Mouse (Mus musculus): ENCODE data around the gene Ang.

Gene Ang

GRCm38 (mm10) chr14:51088166-51088969 is 2.6 kb upstream of the Ang start:
- peak; percentile 78 to 81 for DNase-seq (ENCODE audit: low spot score in 2 of 2)

GRCm38 (mm10) chr14:51088970-51089673 is 1.8 kb upstream of the Ang start:
- DNase-seq (ENCODE audit: low spot score in 2 of 2) = peak; percentile 95

- no peak for DNase-seq (ENCODE audit: low spot score in 2 of 2)
Observed at GRCm38 (mm10) chr14:51089674-51090076, 1.3 kb upstream of the Ang start.

- DNase-seq (ENCODE audit: low spot score in 2 of 2) = peak; percentile 73 to 79
Observed at GRCm38 (mm10) chr14:51090077-51090781, 721 bp upstream of the Ang start.

DNA sequence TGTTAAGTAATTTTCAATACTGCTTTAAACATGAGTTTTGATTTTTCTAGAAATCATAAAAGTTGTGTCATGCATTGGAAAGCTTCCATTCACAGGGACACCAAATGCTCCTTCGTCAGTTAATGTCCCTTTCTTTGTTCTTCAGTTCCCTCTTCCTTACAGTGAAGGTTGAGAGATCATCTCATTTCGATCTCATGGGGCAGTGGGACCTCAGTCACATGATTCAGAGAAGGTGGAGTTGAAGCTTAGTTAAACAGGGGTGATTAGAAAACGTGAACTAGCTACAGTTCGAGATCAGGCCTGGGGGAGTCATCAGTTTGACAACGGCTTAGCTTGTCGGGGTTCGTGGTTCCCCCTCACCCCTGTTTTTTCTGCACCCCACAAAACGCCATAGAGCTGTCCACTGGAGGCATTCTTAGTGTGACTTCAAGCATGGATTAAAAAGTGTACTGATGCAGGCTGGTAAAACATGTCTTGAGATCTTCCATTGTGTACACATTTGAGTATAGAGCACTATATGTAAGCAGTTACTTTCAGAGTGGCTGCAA is 1.2 kb downstream of the Ang start:
- DNase-seq (ENCODE audit: low spot score in 2 of 2) = no peak

GRCm38 (mm10) chr14:51093496-51093895 is 2.5 kb downstream of the Ang start:
- peak in 1 of 2 experiments; percentile 22 for DNase-seq (ENCODE audit: low spot score in 2 of 2)

- peak in 1 of 2 experiments; percentile 47 for DNase-seq (ENCODE audit: low spot score in 2 of 2)
Observed at GRCm38 (mm10) chr14:51094096-51094875, 3.3 kb downstream of the Ang start.

- DNase-seq (ENCODE audit: low spot score in 2 of 2) = no peak
Observed at GRCm38 (mm10) chr14:51094921-51095320, 4.0 kb downstream of the Ang start.

DNA sequence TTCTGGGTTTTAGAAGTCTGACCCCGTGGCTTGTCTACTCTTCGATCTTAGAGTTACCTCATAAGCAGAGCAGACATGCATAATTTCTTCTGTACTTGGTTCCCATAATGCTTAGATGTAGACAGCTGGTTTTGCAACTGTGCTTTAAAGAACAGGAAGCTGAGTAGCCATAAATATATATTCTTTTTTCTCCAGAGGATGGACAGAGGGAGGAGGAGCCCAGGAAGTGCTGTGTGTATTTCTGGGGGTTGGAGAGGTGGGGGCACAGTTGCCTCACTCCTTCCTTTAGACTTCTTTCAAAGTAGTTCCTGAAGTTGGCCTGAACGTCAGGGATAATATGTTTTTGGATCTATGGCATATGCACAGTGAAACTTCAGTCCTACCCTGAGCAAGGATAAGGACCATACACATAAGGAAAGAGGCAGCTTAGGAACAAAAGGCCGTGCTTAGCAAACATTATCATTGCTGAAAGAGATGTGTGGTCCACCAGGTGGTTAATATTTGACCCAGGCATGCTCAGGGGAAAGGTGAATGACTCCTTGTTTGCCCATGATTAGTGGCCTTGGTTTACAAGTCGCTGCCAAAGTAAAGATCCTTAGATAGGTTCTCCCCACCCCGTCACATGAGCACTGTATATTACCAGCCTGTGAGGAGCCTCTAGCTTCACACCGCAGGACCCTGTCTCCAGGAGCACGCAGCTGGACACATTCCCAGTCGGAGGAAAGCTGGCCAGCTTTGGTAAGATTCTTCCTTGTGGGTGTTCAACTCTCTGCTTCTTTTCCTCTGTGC is 5.0 kb downstream of the Ang start:
- peak in 1 of 2 experiments; percentile 44 for DNase-seq (ENCODE audit: low spot score in 2 of 2)

DNA sequence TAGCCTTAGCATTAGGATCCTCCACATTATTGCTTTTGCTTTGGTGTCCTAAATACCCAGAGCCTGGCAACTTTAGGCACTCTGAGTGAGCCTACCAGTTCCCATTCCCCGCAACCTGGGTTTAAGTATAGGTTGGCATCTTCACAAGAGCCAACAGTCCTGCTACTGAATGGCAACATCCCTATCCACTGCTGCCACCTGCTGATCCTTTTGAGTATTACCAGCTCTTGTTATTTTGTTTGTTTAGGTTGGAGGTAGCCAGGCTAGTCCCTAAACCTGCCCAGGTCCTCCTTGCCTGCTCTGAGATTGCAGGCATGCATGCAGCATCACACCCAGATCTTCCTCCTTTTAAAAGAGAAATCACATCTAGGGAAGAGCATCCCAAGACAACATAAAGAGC is 7.3 kb downstream of the Ang start:
- peak; percentile 67 to 73 for DNase-seq (ENCODE audit: low spot score in 2 of 2)

- no peak for DNase-seq (ENCODE audit: low spot score in 2 of 2)
Observed at GRCm38 (mm10) chr14:51098921-51099320, 8.0 kb downstream of the Ang start.

GRCm38 (mm10) chr14:51101284-51101683 is 10.3 kb downstream of the Ang start:
- DNase-seq (ENCODE audit: low spot score in 2 of 2) = no peak

DNA sequence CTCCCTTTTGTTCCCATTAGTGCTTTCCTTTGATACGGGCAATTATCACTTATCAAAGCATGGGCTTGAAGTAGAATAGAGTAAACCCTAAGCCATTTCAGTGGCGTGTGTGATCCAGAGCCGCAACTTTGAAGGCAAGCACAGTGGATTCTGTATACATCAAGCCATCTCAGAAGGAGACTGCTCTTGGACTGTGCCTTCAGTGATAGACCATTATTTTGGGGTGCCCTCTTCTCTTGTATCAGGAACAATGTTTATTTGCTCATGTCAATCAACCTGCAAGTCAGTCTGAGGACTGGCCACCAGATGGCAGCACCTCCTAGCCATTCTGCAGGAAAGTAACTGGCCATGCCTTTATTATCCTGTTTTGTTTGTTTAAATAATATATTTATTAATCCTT is 12.3 kb downstream of the Ang start:
- peak; percentile 32 to 49 for DNase-seq (ENCODE audit: low spot score in 2 of 2)

GRCm38 (mm10) chr14:51104366-51104765 is 13.4 kb downstream of the Ang start:
- peak in 1 of 2 experiments; percentile 55 for DNase-seq (ENCODE audit: low spot score in 2 of 2)

DNA sequence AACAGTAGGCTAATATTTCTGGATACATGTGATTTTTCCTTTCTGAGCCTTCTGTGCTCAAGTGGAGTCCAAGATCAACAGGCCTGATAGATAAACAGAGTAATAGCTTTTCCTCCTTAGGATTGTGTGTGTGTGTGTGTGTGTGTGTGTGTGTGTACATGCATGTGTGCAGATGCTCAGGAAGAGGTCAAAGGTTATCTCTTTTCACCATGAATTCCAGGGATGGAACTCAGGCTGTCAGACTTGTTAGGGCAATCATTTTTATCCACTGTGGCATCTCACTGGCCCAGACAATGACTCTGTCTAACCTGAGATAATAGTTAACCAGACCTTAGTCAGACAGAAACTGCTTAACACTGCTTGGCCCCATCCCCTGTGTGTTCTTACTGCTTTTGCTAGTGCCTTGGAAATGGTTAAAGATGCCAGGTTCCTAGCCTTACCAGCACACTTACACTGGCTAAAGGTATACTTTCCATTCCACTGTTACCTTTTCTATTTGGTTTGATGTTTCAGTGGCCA is 15.6 kb downstream of the Ang start:
- no peak for DNase-seq (ENCODE audit: low spot score in 2 of 2)

GRCm38 (mm10) chr14:51111966-51112365 is 21.0 kb downstream of the Ang start:
- DNase-seq (ENCODE audit: low spot score in 2 of 2) = no peak

DNA sequence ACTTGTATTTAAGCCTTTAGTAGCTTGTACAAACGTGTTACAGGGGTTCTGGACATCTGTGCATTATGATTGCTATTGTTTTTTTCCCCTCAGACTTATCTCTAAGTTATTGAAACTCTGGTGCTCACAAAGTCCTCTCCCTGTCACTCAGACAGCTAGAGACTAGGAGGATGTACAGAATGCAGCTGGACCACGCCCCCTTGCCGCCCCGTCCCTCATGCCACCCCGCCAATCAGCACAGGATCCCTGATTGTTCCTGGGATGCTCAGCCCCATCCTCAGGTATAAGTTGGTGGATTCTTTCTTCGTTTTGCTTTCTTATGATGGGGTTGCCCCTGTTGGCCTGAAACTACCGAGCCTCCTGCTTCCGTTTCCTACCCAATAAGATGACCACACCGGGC is 22.5 kb downstream of the Ang start:
- no peak for DNase-seq (ENCODE audit: low spot score in 2 of 2)

DNA sequence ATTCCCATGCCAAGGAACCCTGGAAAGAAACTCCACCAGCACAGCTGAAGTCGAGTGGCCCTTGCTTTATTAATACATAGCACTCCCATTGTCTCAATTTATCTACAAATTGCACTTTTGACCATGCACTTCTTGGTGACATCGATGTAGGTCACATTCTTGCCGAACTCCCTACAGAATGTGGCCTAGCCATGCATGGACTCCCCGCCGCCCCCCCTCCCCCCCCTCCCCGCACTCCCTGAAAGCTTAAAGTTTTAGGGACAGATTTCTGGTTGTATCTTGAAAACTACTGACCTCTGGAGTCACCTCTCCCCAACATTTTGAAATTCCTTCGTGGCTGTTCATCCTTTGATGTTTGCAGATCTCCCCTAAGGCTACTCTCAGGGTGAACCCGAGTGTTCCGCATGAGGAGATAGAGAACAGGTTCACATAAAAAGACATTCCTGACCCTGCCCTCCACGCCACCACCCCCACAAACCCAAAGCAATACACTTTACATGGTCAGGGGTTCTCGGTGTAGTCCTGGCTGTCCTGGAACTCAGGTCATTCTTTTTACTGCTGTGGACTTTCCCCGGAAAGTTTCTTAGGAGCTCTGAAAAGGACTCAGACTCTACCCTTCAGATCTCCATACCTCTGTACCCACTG is 23.1 kb downstream of the Ang start, which contains the start of gene Eddm3b:
Gene Eddm3b, plus strand, starts transcription at position 511 of the 645 bp plus-strand sequence.
- no peak for DNase-seq (ENCODE audit: low spot score in 2 of 2)

GRCm38 (mm10) chr14:51125684-51126083 is 34.7 kb downstream of the Ang start:
- DNase-seq (ENCODE audit: low spot score in 2 of 2) = no peak
